Mouse (Mus musculus): ENCODE data around the gene Abcf3. TPM values are rescaled to one million over a fixed set of nuclear protein-coding genes. Genes with fewer than 3 reads are reported as not detected.

Abcf3 gene
- polyA plus RNA-seq, 1 experiment from 2014 or later, result 36.3 TPM

GRCm38 (mm10) chr16:20516032-20516431 lies 32.3 kb upstream of the Abcf3 start:
- H3K4me2 ChIP-seq (replicated peaks; ENCODE audit: low read depth, low read length), result peak overlapping the region; percentile 86
- 0 out of 2 replicates have a peak, but pooled peaks cover 3% of the 10 kb centered on the region for H3K36me3 ChIP-seq (ENCODE audit: insufficient read depth, low read length)
- no peak for TF ChIP-seq EP300 (IDR thresholded peaks at IDR 0.05)
- TF ChIP-seq CTCF (IDR thresholded peaks at IDR 0.05), result no peak
- ATAC-seq (no peak), DNase-seq (ENCODE audit: low spot score) (no peak)
- H3K9me3 ChIP-seq (ENCODE audit: low read length), result no peaks in the 10 kb centered on the region
- peak overlapping the region; percentile 96 for H3K9ac ChIP-seq (replicated peaks; ENCODE audit: low read depth)
- H3K4me3 ChIP-seq (ENCODE audit: low read depth, low read length), result peak overlapping the region; percentile 97
- peak overlapping the region; percentile 93; the same call in 1 of the 2 replicates for H3K27ac ChIP-seq (ENCODE audit: low read length)
- no peaks in the 10 kb centered on the region for H3K27me3 ChIP-seq (replicated peaks; ENCODE audit: insufficient read depth, low read length)
- peaks cover 6% of the 10 kb centered on the region; the same call in 1 of the 2 replicates for H3K4me1 ChIP-seq (ENCODE audit: insufficient read depth, low read depth, low read length)

GRCm38 (mm10) chr16:20516726-20517201 lies 31.6 kb upstream of the Abcf3 start, which contains the start of gene Dvl3:
Gene Dvl3 (plus strand): TSS chr16:20516982.
- DNase-seq (ENCODE audit: low spot score) (peak; percentile 97), ATAC-seq (peak; percentile 98)
- H3K36me3 ChIP-seq (ENCODE audit: insufficient read depth, low read length), result 0 out of 2 replicates have a peak, but pooled peaks cover 7% of the 10 kb centered on the region
- H3K9me3 ChIP-seq (ENCODE audit: low read length), result no peaks in the 10 kb centered on the region
- H3K4me1 ChIP-seq (ENCODE audit: insufficient read depth, low read depth, low read length), result peaks cover 6% of the 10 kb centered on the region; the same call in 1 of the 2 replicates
- H3K27ac ChIP-seq (ENCODE audit: low read length), result peak within 1 kb of the TSS; percentile 93
- peak within 1 kb of the TSS; percentile 86 for H3K4me2 ChIP-seq (replicated peaks; ENCODE audit: low read depth, low read length)
- H3K4me3 ChIP-seq (ENCODE audit: low read depth, low read length), result peak within 1 kb of the TSS; percentile 97
- WGBS, result under 1% methylated on average over 32 of the region's 55 CpGs
- peak within 1 kb of the TSS; percentile 96 for H3K9ac ChIP-seq (replicated peaks; ENCODE audit: low read depth)
- TF ChIP-seq CTCF (IDR thresholded peaks at IDR 0.05), result peak; percentile 66
- TF ChIP-seq EP300 (IDR thresholded peaks at IDR 0.05), result no peak
- H3K27me3 ChIP-seq (replicated peaks; ENCODE audit: insufficient read depth, low read length), result no peaks in the 10 kb centered on the region

- Histone ChIP-seq H3K4me2 (replicated peaks; ENCODE audit: low read depth, low read length) (peak overlapping the region; percentile 86), H3K9me3 (ENCODE audit: low read length) (no peaks in the 10 kb centered on the region), H3K4me3 (ENCODE audit: low read depth, low read length) (peak overlapping the region; percentile 97), H3K27ac (ENCODE audit: low read length) (peak overlapping the region; percentile 93), H3K27me3 (replicated peaks; ENCODE audit: insufficient read depth, low read length) (no peaks in the 10 kb centered on the region), H3K4me1 (ENCODE audit: insufficient read depth, low read depth, low read length) (peaks cover 6% of the 10 kb centered on the region; the same call in 1 of the 2 replicates), H3K9ac (replicated peaks; ENCODE audit: low read depth) (peak overlapping the region; percentile 96), H3K36me3 (ENCODE audit: insufficient read depth, low read length) (0 out of 2 replicates have a peak, but pooled peaks cover 7% of the 10 kb centered on the region)
- under 1% methylated on average over 26 of the region's 26 CpGs for WGBS
- DNase-seq (ENCODE audit: low spot score), result peak; percentile 42
- no peak for TF ChIP-seq EP300 (IDR thresholded peaks at IDR 0.05)
- no peak for TF ChIP-seq CTCF (IDR thresholded peaks at IDR 0.05)
- ATAC-seq, result peak; percentile 22
These were observed 31.2 kb upstream of the Abcf3 start for GRCm38 (mm10) chr16:20517216-20517615.

GRCm38 (mm10) chr16:20517701-20518374 lies 30.5 kb upstream of the Abcf3 start:
- Histone ChIP-seq H3K4me2 (replicated peaks; ENCODE audit: low read depth, low read length) (peak overlapping the region; percentile 86), H3K36me3 (ENCODE audit: insufficient read depth, low read length) (0 out of 2 replicates have a peak, but pooled peaks cover 7% of the 10 kb centered on the region), H3K4me1 (ENCODE audit: insufficient read depth, low read depth, low read length) (peaks cover 6% of the 10 kb centered on the region; the same call in 1 of the 2 replicates), H3K9me3 (ENCODE audit: low read length) (no peaks in the 10 kb centered on the region), H3K27ac (ENCODE audit: low read length) (peak overlapping the region; percentile 93), H3K9ac (replicated peaks; ENCODE audit: low read depth) (peak overlapping the region; percentile 96), H3K27me3 (replicated peaks; ENCODE audit: insufficient read depth, low read length) (no peaks in the 10 kb centered on the region), H3K4me3 (ENCODE audit: low read depth, low read length) (peak overlapping the region; percentile 97)
- TF ChIP-seq CTCF (IDR thresholded peaks at IDR 0.05), result no peak
- TF ChIP-seq EP300 (IDR thresholded peaks at IDR 0.05), result no peak
- peak; percentile 79 for DNase-seq (ENCODE audit: low spot score)
- 3% methylated on average over 4 of the region's 6 CpGs for WGBS
- ATAC-seq, result peak; percentile 23

GRCm38 (mm10) chr16:20523886-20524285 lies 24.5 kb upstream of the Abcf3 start:
- WGBS, result 71% methylated on average over 10 of the region's 10 CpGs
- TF ChIP-seq EP300 (IDR thresholded peaks at IDR 0.05) (no peak), CTCF (IDR thresholded peaks at IDR 0.05) (no peak)
- Histone ChIP-seq H3K4me3 (ENCODE audit: low read depth, low read length) (no peak overlapping the region), H3K27ac (ENCODE audit: low read length) (no peak overlapping the region), H3K36me3 (ENCODE audit: insufficient read depth, low read length) (peaks cover 49% of the 10 kb centered on the region), H3K4me2 (replicated peaks; ENCODE audit: low read depth, low read length) (no peak overlapping the region), H3K9ac (replicated peaks; ENCODE audit: low read depth) (no peak overlapping the region), H3K27me3 (replicated peaks; ENCODE audit: insufficient read depth, low read length) (no peaks in the 10 kb centered on the region), H3K9me3 (ENCODE audit: low read length) (no peaks in the 10 kb centered on the region), H3K4me1 (ENCODE audit: insufficient read depth, low read depth, low read length) (no peaks in the 10 kb centered on the region)
- ATAC-seq (no peak), DNase-seq (ENCODE audit: low spot score) (no peak)

GRCm38 (mm10) chr16:20528779-20529178 lies 19.6 kb upstream of the Abcf3 start:
- H3K4me3 ChIP-seq (ENCODE audit: low read depth, low read length), result no peak overlapping the region
- no peak overlapping the region for H3K27ac ChIP-seq (ENCODE audit: low read length)
- H3K36me3 ChIP-seq (ENCODE audit: insufficient read depth, low read length), result peaks cover 53% of the 10 kb centered on the region
- no peak overlapping the region for H3K4me2 ChIP-seq (replicated peaks; ENCODE audit: low read depth, low read length)
- 79% methylated on average over 5 of the region's 5 CpGs for WGBS
- H3K9ac ChIP-seq (replicated peaks; ENCODE audit: low read depth), result no peak overlapping the region
- no peaks in the 10 kb centered on the region for H3K9me3 ChIP-seq (ENCODE audit: low read length)
- TF ChIP-seq EP300 (IDR thresholded peaks at IDR 0.05) (no peak), CTCF (IDR thresholded peaks at IDR 0.05) (no peak)
- H3K27me3 ChIP-seq (replicated peaks; ENCODE audit: insufficient read depth, low read length), result no peaks in the 10 kb centered on the region
- ATAC-seq (no peak), DNase-seq (ENCODE audit: low spot score) (no peak)
- no peaks in the 10 kb centered on the region for H3K4me1 ChIP-seq (ENCODE audit: insufficient read depth, low read depth, low read length)
